Mouse (Mus musculus) hindbrain, postnatal 0 days (tissue): Measurements from ENCODE around the gene Gstk1. TPM values are rescaled to one million over a fixed set of nuclear protein-coding genes. Genes with fewer than 3 reads are reported as not detected.

Experiments
- ATAC-seq: fragments of 200-750 bp; cut with Nextera tagmentation; 2 replicates; pipeline ENCODE4 v1.8.0; 2017; ENCODE audit warnings: mild to moderate bottlenecking, moderate TSS enrichment, moderate library complexity
- DNase-seq: peaks from one replicate; pipeline ENCODE4 v3.0.0-alpha.2; 2015; ENCODE audit warnings: low spot score
- H3K27ac ChIP-seq: fragments of 300-500 bp; sonication (generic); 2 replicates; pipeline ENCODE4 v1.5.1; 2014; ENCODE audit warnings: mild to moderate bottlenecking
- H3K27me3 ChIP-seq: fragments of 300-500 bp; sonication (generic); 2 replicates; pipeline ENCODE4 v1.6.1; 2014; ENCODE audit warnings: low read length, mixed read lengths; ENCODE audit not compliant: insufficient read depth
- H3K36me3 ChIP-seq: fragments of 300-500 bp; sonication (generic); 2 replicates; pipeline ENCODE4 v1.6.1; 2014; ENCODE audit warnings: low read length, mixed read lengths; ENCODE audit not compliant: insufficient read depth
- H3K4me1 ChIP-seq: fragments of 300-500 bp; sonication (generic); 2 replicates; pipeline ENCODE4 v1.6.1; 2014; ENCODE audit warnings: antibody characterized with exemption, low read length, mixed read lengths; ENCODE audit not compliant: insufficient read depth
- H3K4me2 ChIP-seq: fragments of 300-500 bp; sonication (generic); 2 replicates; pipeline ENCODE4 v1.6.1; 2014; ENCODE audit warnings: low read depth, mild to moderate bottlenecking, low read length, moderate library complexity, mixed read lengths
- H3K4me3 ChIP-seq: fragments of 300-500 bp; sonication (generic); 2 replicates; pipeline ENCODE4 v1.5.1; 2014; ENCODE audit warnings: low read length
- H3K9ac ChIP-seq: fragments of 300-500 bp; sonication (generic); replicated peaks from 2 replicates; pipeline ENCODE4 v1.6.1; 2014; ENCODE audit warnings: mild to moderate bottlenecking, low read length, moderate library complexity, mixed read lengths
- H3K9me3 ChIP-seq: fragments of 300-500 bp; sonication (generic); 2 replicates; pipeline ENCODE4 v1.6.1; 2016; ENCODE audit warnings: low read length, mixed read lengths
- CTCF ChIP-seq: IDR thresholded peaks from 2 replicates; pipeline ENCODE4 v1.5.1; 2016; ENCODE audit warnings: antibody characterized with exemption, control low read depth, low read depth
- whole genome bisulfite sequencing: fragments of 180-500 bp; shearing (Covaris S2); extraction: QIAGEN DNeasy Blood & Tissue Kit; methylation state at CpG from one replicate; pipeline ENCODE4 v1.1.7; 2014; 5-methylcytosine and 5-hydroxymethylcytosine counted together
- polyA plus RNA-seq: library from polyadenylated mRNA; unstranded; fragments of >200 nt; fragmentation: Nextera tagmentation; extraction: Ambion mirVana; gene quantifications from 2 replicates; pipeline ENCODE4 v1.2.1, GENCODE M21; 2015
- total RNA-seq: library from RNA; depleted of rRNA; stranded (reverse); fragments of >200 nt; gene quantifications from 2 replicates; pipeline ENCODE4 v1.2.3, GENCODE M21; 2014

The Gstk1 gene
- total and polyA plus RNA-seq, 2 experiments from 2014 or later: 12.2 to 15.5 TPM

- TF ChIP-seq CTCF: peak; percentile 82
- no peaks in the 10 kb centered on the region for H3K4me1 ChIP-seq
- H3K36me3 ChIP-seq: no peaks in the 10 kb centered on the region
- no peak overlapping the region for H3K4me2 ChIP-seq
- H3K9ac ChIP-seq: no peak overlapping the region
- no peaks in the 10 kb centered on the region for H3K9me3 ChIP-seq
- H3K27ac ChIP-seq: no peak overlapping the region
- H3K27me3 ChIP-seq: no peaks in the 10 kb centered on the region
- no peak overlapping the region for H3K4me3 ChIP-seq
- 32% methylated on average over 17 of the region's 17 CpGs for WGBS
- ATAC-seq: no peak
- DNase-seq: peak; percentile 87
Observed at GRCm38 (mm10) chr6:42227240-42228101, 18.3 kb upstream of the Gstk1 start.

DNA sequence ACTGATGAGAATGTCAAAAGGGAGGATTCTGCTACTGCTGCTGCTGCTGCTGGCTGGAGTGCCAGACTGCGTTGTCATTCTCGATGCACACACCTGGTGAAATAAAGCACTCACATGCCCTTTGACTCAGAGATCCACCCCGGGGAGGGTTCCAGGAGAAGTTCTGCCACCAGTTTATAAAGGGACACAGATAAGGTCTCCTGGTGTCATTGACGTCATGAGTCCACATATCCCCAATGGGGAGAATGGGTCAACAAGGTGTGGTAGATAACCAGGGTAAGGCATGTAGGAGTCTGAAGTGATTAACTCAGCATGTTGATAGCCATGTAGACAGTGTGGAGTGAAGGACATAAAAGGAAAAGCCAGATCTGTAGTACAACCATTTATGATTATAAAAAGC lies 16.1 kb upstream of the Gstk1 start:
- WGBS: 76% methylated on average over 4 of the region's 4 CpGs
- ATAC-seq (no peak), DNase-seq (no peak)
- no peak overlapping the region for H3K9ac ChIP-seq
- H3K9me3 ChIP-seq: no peaks in the 10 kb centered on the region
- TF ChIP-seq CTCF: no peak
- no peaks in the 10 kb centered on the region for H3K27me3 ChIP-seq
- no peak overlapping the region for H3K4me2 ChIP-seq
- no peak overlapping the region for H3K27ac ChIP-seq
- H3K4me3 ChIP-seq: no peak overlapping the region
- no peaks in the 10 kb centered on the region for H3K4me1 ChIP-seq
- H3K36me3 ChIP-seq: no peaks in the 10 kb centered on the region

GRCm38 (mm10) chr6:42231191-42231590 lies 14.5 kb upstream of the Gstk1 start:
- 87% methylated on average over 3 of the region's 3 CpGs for WGBS
- Histone ChIP-seq H3K4me3 (no peak overlapping the region), H3K27me3 (no peaks in the 10 kb centered on the region), H3K9me3 (no peaks in the 10 kb centered on the region), H3K36me3 (no peaks in the 10 kb centered on the region), H3K27ac (no peak overlapping the region), H3K9ac (no peak overlapping the region), H3K4me2 (no peak overlapping the region), H3K4me1 (no peaks in the 10 kb centered on the region)
- ATAC-seq: no peak
- TF ChIP-seq CTCF: no peak
- no peak for DNase-seq

GRCm38 (mm10) chr6:42237276-42237805 lies 8.4 kb upstream of the Gstk1 start:
- no peaks in the 10 kb centered on the region for H3K9me3 ChIP-seq
- H3K4me1 ChIP-seq: no peaks in the 10 kb centered on the region
- no peaks in the 10 kb centered on the region for H3K36me3 ChIP-seq
- no peak overlapping the region for H3K4me2 ChIP-seq
- DNase-seq (no peak), ATAC-seq (no peak)
- H3K27me3 ChIP-seq: no peaks in the 10 kb centered on the region
- TF ChIP-seq CTCF: no peak
- 73% methylated on average over 6 of the region's 6 CpGs for WGBS
- H3K27ac ChIP-seq: no peak overlapping the region
- no peak overlapping the region for H3K9ac ChIP-seq
- H3K4me3 ChIP-seq: no peak overlapping the region

- H3K9ac ChIP-seq: no peak overlapping the region
- WGBS: 77% methylated on average over 6 of the region's 6 CpGs
- ATAC-seq: no peak
- H3K4me3 ChIP-seq: no peak overlapping the region
- H3K27me3 ChIP-seq: no peaks in the 10 kb centered on the region
- 0 out of 2 replicates have a peak, but pooled peaks cover 7% of the 10 kb centered on the region for H3K4me1 ChIP-seq
- DNase-seq: no peak
- no peaks in the 10 kb centered on the region for H3K9me3 ChIP-seq
- no peak for TF ChIP-seq CTCF
- H3K27ac ChIP-seq: no peak overlapping the region
- H3K36me3 ChIP-seq: no peaks in the 10 kb centered on the region
- H3K4me2 ChIP-seq: no peak overlapping the region
Observed at GRCm38 (mm10) chr6:42241311-42242045, 4.3 kb upstream of the Gstk1 start.

DNA sequence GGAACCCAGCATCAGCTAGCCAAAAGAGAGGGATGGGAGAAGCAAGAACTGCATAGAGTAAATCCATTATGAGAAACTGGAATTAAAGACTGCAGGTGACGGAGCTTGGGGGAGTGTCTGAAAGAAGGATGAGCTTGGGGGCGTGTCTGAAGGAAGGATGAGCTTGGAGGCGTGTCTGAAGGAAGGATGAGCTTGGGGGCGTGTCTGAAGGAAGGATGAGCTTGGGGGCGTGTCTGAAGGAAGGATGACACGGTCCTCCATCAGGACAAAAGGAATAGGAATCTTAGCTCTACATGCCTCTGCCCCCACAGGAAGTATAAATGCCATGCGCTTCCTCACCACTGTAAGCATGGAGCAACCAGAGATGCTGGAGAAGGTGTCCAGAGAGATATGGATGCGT lies 1.4 kb downstream of the Gstk1 start:
- Histone ChIP-seq H3K4me1 (0 out of 2 replicates have a peak, but pooled peaks cover 7% of the 10 kb centered on the region), H3K4me3 (peak overlapping the region; percentile 23), H3K9ac (no peak overlapping the region), H3K36me3 (no peaks in the 10 kb centered on the region), H3K9me3 (no peaks in the 10 kb centered on the region), H3K4me2 (peak overlapping the region; percentile 45), H3K27ac (no peak overlapping the region), H3K27me3 (no peaks in the 10 kb centered on the region)
- TF ChIP-seq CTCF: no peak
- WGBS: 9% methylated on average over 8 of the region's 8 CpGs
- DNase-seq (no peak), ATAC-seq (peak; percentile 46)
